Mouse (Mus musculus) myocyte (in vitro differentiated cells): Measurements from ENCODE around the gene Robo2. TPM values are rescaled to one million over a fixed set of nuclear protein-coding genes. Genes with fewer than 3 reads are reported as not detected.

Experiments
- H3K27me3 ChIP-seq: one replicate; pipeline ENCODE4 v1.6.1; 2011; ENCODE audit not compliant: control insufficient read depth, insufficient read depth, insufficient read length
- H3K36me3 ChIP-seq: one replicate; pipeline ENCODE4 v1.6.1; 2011; ENCODE audit not compliant: control insufficient read depth, insufficient read depth
- H3K4me2 ChIP-seq: one replicate; pipeline ENCODE4 v1.6.1; 2011; ENCODE audit warnings: low read depth, control low read depth
- H3K4me3 ChIP-seq: one replicate; pipeline ENCODE4 v1.5.1; 2011; ENCODE audit warnings: mild to moderate bottlenecking, control low read depth, moderate library complexity
- H3K79me2 ChIP-seq: one replicate; pipeline ENCODE4 v1.6.1; 2011; ENCODE audit not compliant: control insufficient read depth, insufficient read depth
- H3ac ChIP-seq: one replicate; pipeline ENCODE4 v1.6.1; 2011; ENCODE audit not compliant: control insufficient read depth, insufficient read length
- CEBPB ChIP-seq: IDR thresholded peaks from 2 replicates; pipeline ENCODE4 v1.6.1; 2011; ENCODE audit warnings: mild to moderate bottlenecking, moderate library complexity; ENCODE audit not compliant: poor library complexity, insufficient read depth, severe bottlenecking
- E2F4 ChIP-seq: IDR thresholded peaks from one replicate; pipeline ENCODE4 v1.6.1; 2011; ENCODE audit warnings: mild to moderate bottlenecking, control low read depth, moderate library complexity; ENCODE audit not compliant: insufficient read depth
- MAX ChIP-seq: IDR thresholded peaks from one replicate; pipeline ENCODE4 v1.6.1; 2011; ENCODE audit warnings: low read depth, mild to moderate bottlenecking, control low read depth
- MYOD1 ChIP-seq, 3 experiments: IDR thresholded peaks; one replicate each; pipeline ENCODE4 v1.6.1; 2011; ENCODE audit warnings: control low read depth in 2 of 3, low read depth in 2 of 3, mild to moderate bottlenecking in 2 of 3, moderate library complexity in 1 of 3; ENCODE audit not compliant: insufficient read length in 2 of 3, control insufficient read depth in 1 of 3
- MYOG ChIP-seq, 3 experiments: IDR thresholded peaks; one replicate each; pipeline ENCODE4 v1.6.1; 2011; ENCODE audit warnings: control low read depth in 2 of 3, low read depth in 2 of 3, mild to moderate bottlenecking in 2 of 3; ENCODE audit not compliant: insufficient read length in 2 of 3, control insufficient read depth in 1 of 3, insufficient read depth in 1 of 3
- POLR2A ChIP-seq: IDR thresholded peaks from one replicate; pipeline ENCODE4 v1.6.1; 2011; ENCODE audit warnings: low read depth, mild to moderate bottlenecking, control low read depth, moderate library complexity; ENCODE audit not compliant: insufficient read length
- POLR2AphosphoS2 ChIP-seq: IDR thresholded peaks from one replicate; pipeline ENCODE4 v1.6.1; 2011; ENCODE audit warnings: low read depth, control low read depth; ENCODE audit not compliant: insufficient read length
- REST ChIP-seq: IDR thresholded peaks from one replicate; pipeline ENCODE4 v1.6.1; 2011; ENCODE audit warnings: mild to moderate bottlenecking, control low read depth, moderate library complexity; ENCODE audit not compliant: insufficient read depth, insufficient read length
- SRF ChIP-seq: IDR thresholded peaks from one replicate; pipeline ENCODE4 v1.6.1; 2011; ENCODE audit warnings: low read depth; ENCODE audit not compliant: control insufficient read depth, insufficient read length
- TCF12 ChIP-seq: IDR thresholded peaks from one replicate; pipeline ENCODE4 v1.6.1; 2011; ENCODE audit warnings: mild to moderate bottlenecking, control low read depth; ENCODE audit not compliant: poor library complexity, insufficient read depth, severe bottlenecking
- TCF3 ChIP-seq: IDR thresholded peaks from one replicate; pipeline ENCODE4 v1.6.1; 2011; ENCODE audit warnings: low read depth, control low read depth; ENCODE audit not compliant: insufficient read length
- USF1 ChIP-seq: IDR thresholded peaks from one replicate; pipeline ENCODE4 v1.6.1; 2011; ENCODE audit warnings: low read depth, mild to moderate bottlenecking, control low read depth, moderate library complexity
- polyA plus RNA-seq: library from polyadenylated mRNA; unstranded; fragments of >200 nt; fragmentation: generic; extraction: Trizol; gene quantifications from one replicate; pipeline ENCODE4 v1.2.1, GENCODE M21; 2012; ENCODE audit warnings: missing spikeins

The Robo2 gene
- polyA plus RNA-seq, 1 experiment: 19.6 TPM

DNA sequence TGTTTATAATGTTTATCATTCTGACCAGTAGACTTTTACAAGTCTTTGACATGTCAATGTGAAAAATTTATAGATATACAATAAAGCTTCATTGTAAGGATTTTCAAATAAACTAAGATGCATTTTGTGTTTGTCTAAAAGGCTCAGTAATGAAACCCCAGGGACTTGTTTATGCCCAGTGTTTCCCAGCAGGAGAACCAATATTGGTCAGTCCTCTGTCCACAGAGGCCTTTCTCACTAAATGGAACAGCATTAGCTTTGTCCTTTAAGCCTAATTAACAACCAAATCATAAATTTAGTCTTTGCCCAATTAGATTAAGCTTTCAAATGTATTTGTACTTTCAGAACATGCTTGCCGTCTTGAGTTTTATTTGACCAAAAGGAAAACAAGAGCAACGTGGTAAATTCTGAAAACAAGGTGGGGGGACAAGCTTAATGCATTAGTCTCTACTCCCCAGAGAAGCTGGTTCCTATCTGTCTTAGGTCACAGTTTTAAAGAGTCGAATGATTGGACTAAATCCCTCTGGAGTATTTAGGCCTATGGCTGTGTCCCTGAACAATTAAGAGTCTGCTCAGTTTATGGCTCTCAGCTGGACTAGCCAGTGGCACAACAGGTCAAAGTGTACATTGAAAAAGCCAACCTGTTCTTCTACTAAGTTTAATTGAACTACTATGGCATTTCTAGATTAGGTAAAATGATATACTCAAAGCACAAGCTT is 134.6 kb downstream of the Robo2 start:
- H3K79me2 ChIP-seq: no peaks in the 10 kb centered on the region
- H3K4me3 ChIP-seq: no peak overlapping the region
- H3K36me3 ChIP-seq: no peaks in the 10 kb centered on the region
- no peaks in the 10 kb centered on the region for H3K27me3 ChIP-seq
- TF ChIP-seq POLR2A (no peak), E2F4 (no peak), MAX (no peak), USF1 (no peak), MYOD1 (IDR thresholded peaks at IDR 0.05; ENCODE audit: control insufficient read depth in 1 of 3, insufficient read length in 2 of 3, low read depth in 2 of 3) (no peak), SRF (no peak), POLR2AphosphoS2 (no peak), MYOG (IDR thresholded peaks at IDR 0.05; ENCODE audit: control insufficient read depth in 1 of 3, insufficient read depth in 1 of 3, insufficient read length in 2 of 3, low read depth in 2 of 3) (no peak), TCF12 (no peak), REST (no peak), TCF3 (no peak), CEBPB (no peak)
- no peak overlapping the region for H3K4me2 ChIP-seq
- H3ac ChIP-seq: no peak overlapping the region

GRCm38 (mm10) chr16:74274596-74274995 is 137.0 kb downstream of the Robo2 start:
- H3K4me3 ChIP-seq: no peak overlapping the region
- no peaks in the 10 kb centered on the region for H3K79me2 ChIP-seq
- no peaks in the 10 kb centered on the region for H3K36me3 ChIP-seq
- H3ac ChIP-seq: no peak overlapping the region
- no peaks in the 10 kb centered on the region for H3K27me3 ChIP-seq
- H3K4me2 ChIP-seq: no peak overlapping the region
- TF ChIP-seq TCF3 (no peak), TCF12 (no peak), MAX (no peak), POLR2AphosphoS2 (no peak), E2F4 (no peak), REST (no peak)

- no peaks in the 10 kb centered on the region for H3K79me2 ChIP-seq
- H3K4me2 ChIP-seq: no peak overlapping the region
- H3K27me3 ChIP-seq: no peaks in the 10 kb centered on the region
- TF ChIP-seq TCF3: no peak
- no peak for TF ChIP-seq SRF
- no peak for TF ChIP-seq MYOD1 (IDR thresholded peaks at IDR 0.05; ENCODE audit: control insufficient read depth in 1 of 3, insufficient read length in 2 of 3, low read depth in 2 of 3)
- no peak for TF ChIP-seq E2F4
- TF ChIP-seq MAX: no peak
- no peak for TF ChIP-seq REST
- no peak for TF ChIP-seq MYOG (IDR thresholded peaks at IDR 0.05; ENCODE audit: control insufficient read depth in 1 of 3, insufficient read depth in 1 of 3, insufficient read length in 2 of 3, low read depth in 2 of 3)
- TF ChIP-seq USF1: no peak
- H3ac ChIP-seq: no peak overlapping the region
- no peaks in the 10 kb centered on the region for H3K36me3 ChIP-seq
- no peak overlapping the region for H3K4me3 ChIP-seq
Measured at GRCm38 (mm10) chr16:74272993-74273392, 138.6 kb downstream of the Robo2 start.

- Histone ChIP-seq H3K4me2 (no peak overlapping the region), H3K27me3 (no peaks in the 10 kb centered on the region), H3K36me3 (no peaks in the 10 kb centered on the region), H3K79me2 (no peaks in the 10 kb centered on the region), H3K4me3 (no peak overlapping the region), H3ac (no peak overlapping the region)
- TF ChIP-seq MAX (no peak), TCF3 (no peak), SRF (no peak), REST (no peak), POLR2AphosphoS2 (no peak), MYOD1 (IDR thresholded peaks at IDR 0.05; ENCODE audit: control insufficient read depth in 1 of 3, insufficient read length in 2 of 3, low read depth in 2 of 3) (no peak), POLR2A (no peak), TCF12 (no peak)
Measured at GRCm38 (mm10) chr16:74258241-74258640, 153.4 kb downstream of the Robo2 start.

DNA sequence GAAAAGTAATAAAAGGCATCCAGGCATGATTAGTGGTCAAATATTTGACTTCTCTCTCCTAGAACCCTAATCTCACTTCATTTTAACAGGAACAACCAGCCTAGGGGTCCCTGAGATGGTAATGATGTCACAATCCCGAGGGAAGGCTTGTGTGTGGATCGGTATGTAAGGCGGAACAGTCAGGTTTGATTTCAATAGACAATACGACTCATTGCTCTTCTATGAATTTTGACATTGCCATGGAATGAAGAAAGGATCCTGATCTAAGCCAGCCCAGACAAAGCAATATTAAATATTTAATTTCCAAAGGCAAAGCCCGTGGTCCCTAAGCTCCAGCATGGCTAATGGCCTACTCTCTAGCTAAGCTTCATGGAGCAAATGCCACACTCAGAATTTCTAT is 167.2 kb downstream of the Robo2 start:
- Histone ChIP-seq H3K27me3 (no peaks in the 10 kb centered on the region), H3K4me3 (no peak overlapping the region), H3K4me2 (no peak overlapping the region), H3ac (no peak overlapping the region), H3K36me3 (no peaks in the 10 kb centered on the region), H3K79me2 (no peaks in the 10 kb centered on the region)
- no peak for TF ChIP-seq TCF12
